Mouse (Mus musculus) neural tube, embryonic 13.5 days (tissue): ENCODE measurements around the gene Kri1. TPM values are rescaled to one million over a fixed set of nuclear protein-coding genes. Genes with fewer than 3 reads are reported as not detected.
A peak's percentile ranks its signal among the peaks of the same experiment; 100 is the strongest.
"Not testable (repeated sequence)": the region's sequence is repeated elsewhere in the genome, so short reads cannot be mapped to it uniquely, and the experiment has no call there.

Source experiments
- ATAC-seq: fragments of 200-750 bp; cut with Nextera tagmentation; 2 replicates; pipeline ENCODE4 v1.8.0; 2017; ENCODE audit warnings: low read depth, mild to moderate bottlenecking, moderate TSS enrichment, moderate library complexity
- H3K27ac ChIP-seq: fragments of 300-500 bp; sonication (generic); replicated peaks from 2 replicates; pipeline ENCODE4 v1.5.1; 2015; ENCODE audit warnings: moderate library complexity, mild to moderate bottlenecking, inconsistent platforms
- H3K27me3 ChIP-seq: fragments of 300-500 bp; sonication (generic); 2 replicates; pipeline ENCODE4 v1.6.1; 2015; ENCODE audit warnings: mild to moderate bottlenecking, inconsistent platforms
- H3K36me3 ChIP-seq: fragments of 300-500 bp; sonication (generic); 2 replicates; pipeline ENCODE4 v1.6.1; 2015; ENCODE audit warnings: mild to moderate bottlenecking, inconsistent platforms
- H3K4me1 ChIP-seq: fragments of 300-500 bp; sonication (generic); replicated peaks from 2 replicates; pipeline ENCODE4 v1.6.1; 2015; ENCODE audit warnings: inconsistent platforms
- H3K4me2 ChIP-seq: fragments of 300-500 bp; sonication (generic); 2 replicates; pipeline ENCODE4 v1.6.1; 2015; ENCODE audit warnings: inconsistent platforms, mild to moderate bottlenecking, moderate library complexity
- H3K4me3 ChIP-seq: fragments of 300-500 bp; sonication (generic); 2 replicates; pipeline ENCODE4 v1.5.1; 2015; ENCODE audit warnings: mild to moderate bottlenecking, inconsistent platforms
- H3K9ac ChIP-seq: fragments of 300-500 bp; sonication (generic); 2 replicates; pipeline ENCODE4 v1.6.1; 2015; ENCODE audit warnings: moderate library complexity, mild to moderate bottlenecking, inconsistent platforms
- H3K9me3 ChIP-seq: fragments of 300-500 bp; sonication (generic); 2 replicates; pipeline ENCODE4 v1.6.1; 2016; ENCODE audit warnings: inconsistent platforms
- WGBS: fragments of 180-500 bp; shearing (Covaris S2); methylation state at CpG from one replicate; pipeline ENCODE4 v1.1.7; 2015; 5-methylcytosine and 5-hydroxymethylcytosine counted together
- polyA plus RNA-seq: library from polyadenylated mRNA; unstranded; fragments of >200 nt; fragmentation: Nextera tagmentation; extraction: Ambion mirVana; gene quantifications from 2 replicates; pipeline ENCODE4 v1.2.1, GENCODE M21; 2015

Gene Kri1
- polyA plus RNA-seq, 1 experiment from 2014 or later, result 15.1 TPM

- Histone ChIP-seq H3K9me3 (no peaks in the 10 kb centered on the region), H3K4me2 (no peak overlapping the region), H3K4me3 (no peak overlapping the region), H3K36me3 (no peaks in the 10 kb centered on the region; the same call in 1 of the 2 replicates), H3K27ac (no peak overlapping the region), H3K4me1 (peaks cover 27% of the 10 kb centered on the region), H3K9ac (no peak overlapping the region), H3K27me3 (no peaks in the 10 kb centered on the region)
- ATAC-seq, result no peak
- 84% methylated on average over 11 of the region's 11 CpGs for WGBS
These were observed 36.5 kb upstream of the Kri1 start for GRCm38 (mm10) chr9:21324269-21324668.

DNA sequence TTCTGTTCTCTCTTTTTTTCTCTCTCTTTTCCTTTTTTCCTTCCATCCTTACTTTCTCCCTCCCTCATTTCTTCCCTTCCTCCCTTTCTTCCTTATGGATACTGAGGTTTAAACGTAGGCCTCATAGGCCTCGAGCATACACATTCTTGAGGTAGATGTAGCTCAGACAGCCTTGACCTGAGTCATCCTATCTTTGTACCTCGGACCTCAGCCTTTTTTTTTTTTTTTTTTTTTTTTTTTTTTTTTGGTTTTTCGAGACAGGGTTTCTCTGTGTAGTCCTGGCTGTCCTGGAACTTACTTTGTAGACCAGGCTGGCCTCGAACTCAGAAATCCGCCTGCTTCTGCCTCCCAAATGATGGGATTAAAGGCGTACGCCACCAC is 35.1 kb upstream of the Kri1 start:
- H3K27ac ChIP-seq, H3K9ac ChIP-seq, H3K27me3 ChIP-seq, H3K4me2 ChIP-seq, H3K9me3 ChIP-seq, ATAC-seq, H3K4me3 ChIP-seq, H3K36me3 ChIP-seq: not testable (repeated sequence)
- WGBS, result 91% methylated on average over 7 of the region's 8 CpGs
- peaks cover 27% of the 10 kb centered on the region for H3K4me1 ChIP-seq

DNA sequence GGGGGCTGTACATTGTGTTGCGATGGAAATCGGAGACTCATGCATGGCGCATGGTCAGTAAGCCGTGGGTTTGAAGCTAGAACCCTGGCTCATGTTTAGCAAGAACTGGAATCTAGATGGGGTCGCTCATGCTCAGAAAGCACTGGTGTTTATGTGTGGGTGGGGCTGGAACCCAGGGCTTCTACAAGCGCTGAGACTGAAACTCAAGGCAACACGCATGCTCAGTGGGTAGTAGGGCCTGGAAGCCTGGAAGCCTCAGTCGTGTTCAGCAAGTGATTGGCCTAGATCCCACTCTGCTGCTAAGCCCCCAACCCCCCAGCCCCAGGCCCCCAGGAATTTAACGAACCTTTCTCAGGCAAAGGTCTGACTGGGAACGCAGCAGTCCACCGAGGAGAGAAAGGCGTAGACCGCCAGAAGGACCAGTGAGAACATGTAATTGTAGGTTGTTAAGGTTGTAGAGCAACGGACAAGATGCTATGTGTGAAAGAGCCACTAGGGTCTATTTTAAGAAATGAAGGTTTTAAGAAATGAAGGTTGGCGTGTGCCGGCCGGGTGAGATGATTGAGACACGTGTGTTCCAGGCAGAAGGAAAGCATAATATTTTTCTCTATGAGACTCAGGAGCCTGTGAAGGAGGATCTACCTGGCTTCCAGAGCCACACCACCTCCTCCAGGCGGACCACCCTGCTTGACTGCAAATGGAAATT is 34.6 kb upstream of the Kri1 start:
- WGBS, result 83% methylated on average over 19 of the region's 19 CpGs
- peak overlapping the region; percentile 92 for H3K4me2 ChIP-seq
- no peak for ATAC-seq
- no peaks in the 10 kb centered on the region for H3K9me3 ChIP-seq
- no peaks in the 10 kb centered on the region; the same call in 1 of the 2 replicates for H3K36me3 ChIP-seq
- H3K9ac ChIP-seq, result peak overlapping the region; percentile 82; the same call in 1 of the 2 replicates
- no peaks in the 10 kb centered on the region for H3K27me3 ChIP-seq
- peak overlapping the region; percentile 69 for H3K4me3 ChIP-seq
- H3K27ac ChIP-seq, result no peak overlapping the region
- H3K4me1 ChIP-seq, result peaks cover 27% of the 10 kb centered on the region

DNA sequence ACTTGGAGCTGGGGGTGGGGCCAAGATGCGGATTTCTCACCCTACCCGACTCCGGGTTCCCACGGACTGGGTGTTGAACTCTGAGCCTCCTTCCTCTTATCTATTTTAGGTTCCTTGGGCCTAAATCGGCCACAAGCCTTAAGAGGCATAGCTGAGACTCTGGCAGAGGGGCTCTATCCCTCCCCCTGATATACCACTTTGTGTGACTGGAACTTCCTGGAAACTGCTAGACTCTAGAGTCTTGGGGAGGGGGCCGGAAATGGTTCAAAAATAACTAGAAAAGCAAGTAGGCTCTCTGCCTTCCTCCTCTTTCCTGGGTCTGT is 33.7 kb upstream of the Kri1 start:
- peak overlapping the region; percentile 92 for H3K4me2 ChIP-seq
- no peak overlapping the region; the same call in 1 of the 2 replicates for H3K27ac ChIP-seq
- H3K4me3 ChIP-seq, result peak overlapping the region; percentile 69
- H3K9ac ChIP-seq, result peak overlapping the region; percentile 82
- no peaks in the 10 kb centered on the region for H3K27me3 ChIP-seq
- H3K9me3 ChIP-seq, result no peaks in the 10 kb centered on the region
- H3K36me3 ChIP-seq, result no peaks in the 10 kb centered on the region; the same call in 1 of the 2 replicates
- peaks cover 27% of the 10 kb centered on the region for H3K4me1 ChIP-seq
- WGBS, result 16% methylated on average over 6 of the region's 6 CpGs
- no peak for ATAC-seq

GRCm38 (mm10) chr9:21320619-21321512 is 33.1 kb upstream of the Kri1 start, which contains the start of gene Slc44a2:
Slc44a2 (plus strand) TSS chr9:21320698.
- Histone ChIP-seq H3K4me2 (peak within 1 kb of the TSS; percentile 92), H3K9ac (peak within 1 kb of the TSS; percentile 82), H3K27me3 (no peaks in the 10 kb centered on the region), H3K36me3 (no peaks in the 10 kb centered on the region; the same call in 1 of the 2 replicates), H3K4me3 (peak within 1 kb of the TSS; percentile 69), H3K4me1 (peaks cover 27% of the 10 kb centered on the region), H3K27ac (peak within 1 kb of the TSS; percentile 61), H3K9me3 (no peaks in the 10 kb centered on the region)
- 1% methylated on average over 52 of the region's 52 CpGs for WGBS
- ATAC-seq, result peak; percentile 95

- Histone ChIP-seq H3K4me1 (peaks cover 27% of the 10 kb centered on the region), H3K4me3 (peak overlapping the region; percentile 69), H3K9ac (peak overlapping the region; percentile 82), H3K9me3 (no peaks in the 10 kb centered on the region), H3K27me3 (no peaks in the 10 kb centered on the region), H3K27ac (0 out of 2 replicates have a peak overlapping the region, but pooled peaks have one; percentile 61), H3K4me2 (peak overlapping the region; percentile 92), H3K36me3 (no peaks in the 10 kb centered on the region; the same call in 1 of the 2 replicates)
- WGBS, result 35% methylated on average over 4 of the region's 4 CpGs
- peak; percentile 62 for ATAC-seq
These were observed 32.5 kb upstream of the Kri1 start for GRCm38 (mm10) chr9:21320280-21320618.

DNA sequence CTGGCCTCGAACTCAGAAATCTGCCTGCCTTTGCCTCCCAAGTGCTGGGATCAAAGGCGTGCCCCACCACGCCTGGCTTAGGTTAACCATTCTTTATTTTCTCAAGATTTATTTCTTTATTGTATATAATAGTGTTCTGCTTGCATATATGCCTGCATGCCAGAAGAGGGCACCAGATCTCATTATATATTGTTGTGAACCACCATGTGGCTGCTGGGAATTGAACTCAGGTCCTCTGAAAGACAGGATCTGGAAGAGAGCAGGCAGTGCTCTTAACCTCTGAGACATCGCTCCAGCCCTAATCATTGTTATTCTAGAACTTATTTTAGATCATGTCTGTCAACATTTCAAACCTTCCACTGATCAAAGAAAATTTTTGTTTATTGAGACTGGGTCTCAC is 31.7 kb upstream of the Kri1 start:
- Histone ChIP-seq H3K36me3 (no peaks in the 10 kb centered on the region), H3K9ac (no peak overlapping the region), H3K4me1 (peaks cover 27% of the 10 kb centered on the region), H3K27ac (no peak overlapping the region), H3K4me2 (no peak overlapping the region), H3K4me3 (no peak overlapping the region), H3K27me3 (no peaks in the 10 kb centered on the region), H3K9me3 (no peaks in the 10 kb centered on the region)
- no peak for ATAC-seq
- WGBS, result 93% methylated on average over 4 of the region's 4 CpGs

DNA sequence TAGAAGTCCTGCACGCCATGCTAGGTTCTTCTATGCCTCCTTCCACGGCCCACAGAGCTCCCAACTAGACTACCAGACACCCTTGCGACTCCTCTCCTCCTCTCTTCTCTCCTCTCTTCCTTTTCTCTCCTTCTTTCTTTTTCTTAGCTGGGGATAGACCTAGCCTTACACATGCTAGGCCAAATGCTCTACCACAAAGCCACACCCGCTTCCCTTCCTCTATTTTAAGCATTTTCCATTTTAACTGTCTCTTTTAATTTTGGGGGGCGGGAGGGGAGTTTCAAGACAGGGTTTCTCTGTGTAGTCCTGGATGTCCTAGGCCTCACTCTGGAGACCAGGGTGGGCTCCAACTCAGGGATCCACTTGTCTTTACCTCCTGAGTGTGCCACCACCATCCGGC is 31.0 kb upstream of the Kri1 start:
- H3K4me3 ChIP-seq, result no peak overlapping the region
- peaks cover 27% of the 10 kb centered on the region for H3K4me1 ChIP-seq
- WGBS, result 93% methylated on average over 6 of the region's 6 CpGs
- ATAC-seq, result no peak
- H3K9ac ChIP-seq, result no peak overlapping the region
- no peaks in the 10 kb centered on the region for H3K36me3 ChIP-seq
- H3K27ac ChIP-seq, result no peak overlapping the region
- no peaks in the 10 kb centered on the region for H3K9me3 ChIP-seq
- H3K4me2 ChIP-seq, result no peak overlapping the region
- H3K27me3 ChIP-seq, result no peaks in the 10 kb centered on the region

DNA sequence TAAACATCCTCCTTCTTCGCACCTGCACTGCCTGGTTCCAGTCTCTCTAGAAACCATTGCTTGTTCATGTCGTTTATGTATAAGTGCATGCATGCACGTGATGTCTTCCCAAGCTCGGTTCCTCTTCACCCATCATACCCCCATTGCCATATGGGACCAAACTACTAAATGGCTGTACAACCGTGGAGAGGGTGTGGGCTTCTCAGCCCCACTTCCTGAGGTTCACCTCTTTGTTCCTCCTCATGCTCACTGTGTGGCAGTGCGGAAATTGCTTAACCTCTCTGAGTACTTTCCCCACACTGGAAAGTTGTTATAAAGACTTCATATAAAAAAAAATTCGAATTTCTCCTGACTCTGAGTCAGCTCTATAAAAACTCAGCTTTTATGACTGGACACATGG is 28.9 kb upstream of the Kri1 start:
- Histone ChIP-seq H3K9me3 (no peaks in the 10 kb centered on the region), H3K36me3 (no peaks in the 10 kb centered on the region), H3K9ac (no peak overlapping the region), H3K4me3 (no peak overlapping the region), H3K4me2 (no peak overlapping the region), H3K27ac (no peak overlapping the region), H3K27me3 (peaks cover 11% of the 10 kb centered on the region), H3K4me1 (peaks cover 19% of the 10 kb centered on the region)
- ATAC-seq, result no peak
- WGBS, result 77% methylated on average over 7 of the region's 7 CpGs

GRCm38 (mm10) chr9:21315421-21315820 is 27.7 kb upstream of the Kri1 start:
- Histone ChIP-seq H3K4me1 (peaks cover 11% of the 10 kb centered on the region), H3K27me3 (peaks cover 21% of the 10 kb centered on the region), H3K4me3 (no peak overlapping the region), H3K9ac (no peak overlapping the region), H3K9me3 (no peaks in the 10 kb centered on the region), H3K36me3 (no peaks in the 10 kb centered on the region), H3K4me2 (no peak overlapping the region), H3K27ac (0 out of 2 replicates have a peak overlapping the region, but pooled peaks have one; percentile 0)
- 47% methylated on average over 5 of the region's 5 CpGs for WGBS
- no peak for ATAC-seq

DNA sequence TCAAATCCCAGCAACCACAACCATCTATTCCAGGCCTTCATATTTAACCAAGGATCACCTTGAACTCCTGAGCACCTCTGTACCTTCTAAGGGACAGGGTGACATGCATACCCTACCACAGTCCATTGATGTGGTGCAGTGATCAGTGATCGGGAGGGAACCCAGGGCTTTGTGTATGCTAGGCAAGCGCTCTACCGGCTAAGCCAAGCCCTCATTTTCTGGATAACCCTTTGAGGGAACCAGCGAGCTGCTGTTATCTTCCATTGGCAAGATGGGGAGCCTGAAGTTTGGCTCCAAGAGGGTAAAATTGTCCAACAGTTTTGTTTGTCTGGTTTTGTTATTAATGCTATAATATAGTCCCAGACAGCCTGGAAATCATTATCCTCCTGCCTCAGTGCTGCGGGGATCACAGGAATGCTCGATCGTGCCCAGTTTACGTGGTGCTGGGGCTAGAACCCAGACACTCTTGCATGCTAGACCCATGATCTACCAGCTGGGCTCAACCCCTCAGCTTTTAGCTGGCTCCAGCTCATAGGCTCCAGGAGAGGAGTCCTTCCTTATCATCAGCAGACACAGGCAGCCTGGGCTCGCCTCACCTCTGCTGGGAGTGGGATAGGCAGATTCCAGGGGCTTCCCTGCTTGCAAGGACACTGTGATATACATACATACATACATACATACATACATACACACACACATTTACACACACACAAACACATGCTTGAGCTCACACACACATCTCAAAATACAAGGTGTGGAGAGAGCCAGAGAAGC is 26.8 kb upstream of the Kri1 start:
- 0 out of 2 replicates have a peak overlapping the region, but pooled peaks have one; percentile 0 for H3K27ac ChIP-seq
- no peaks in the 10 kb centered on the region for H3K9me3 ChIP-seq
- H3K36me3 ChIP-seq, result no peaks in the 10 kb centered on the region
- 93% methylated on average over 9 of the region's 9 CpGs for WGBS
- H3K27me3 ChIP-seq, result peaks cover 24% of the 10 kb centered on the region
- no peak for ATAC-seq
- no peak overlapping the region for H3K4me2 ChIP-seq
- no peak overlapping the region for H3K4me3 ChIP-seq
- 0 out of 2 replicates have a peak, but pooled peaks cover 6% of the 10 kb centered on the region for H3K4me1 ChIP-seq
- no peak overlapping the region for H3K9ac ChIP-seq
